Mouse (Mus musculus) CH12.LX (cell line): ENCODE measurements around the gene 5830473C10Rik. TPM values are rescaled to one million over a fixed set of nuclear protein-coding genes. Genes with fewer than 3 reads are reported as not detected.

Source experiments
- DNase-seq: peaks from one replicate; pipeline ENCODE4 v3.0.0-alpha.2; 2013; ENCODE audit errors: extremely low read depth
- H3K27ac ChIP-seq: 2 replicates; pipeline ENCODE4 v1.5.1; 2012; ENCODE audit warnings: low read depth, mild to moderate bottlenecking, control low read depth, moderate library complexity; ENCODE audit not compliant: insufficient read depth
- H3K27me3 ChIP-seq: replicated peaks from 2 replicates; pipeline ENCODE3; 2012; ENCODE audit warnings: inconsistent platforms
- H3K36me3 ChIP-seq, 2 experiments: replicated peaks in 1 of 2; 2 replicates each; pipeline versions ENCODE3 to v1.6.1; 2012; ENCODE audit warnings: inconsistent platforms in 1 of 2, low read length in 1 of 2, mild to moderate bottlenecking in 1 of 2, mixed read lengths in 1 of 2, moderate library complexity in 1 of 2; ENCODE audit not compliant: control insufficient read depth in 1 of 2, insufficient read depth in 1 of 2
- H3K4me1 ChIP-seq, 2 experiments: 2 replicates each; pipeline ENCODE4 v1.6.1; 2012; ENCODE audit warnings: inconsistent platforms in 1 of 2, moderate library complexity in 1 of 2; ENCODE audit not compliant: insufficient read depth in 2 of 2, control insufficient read depth in 1 of 2
- H3K4me2 ChIP-seq: 2 replicates; pipeline ENCODE4 v1.6.1; 2012; ENCODE audit warnings: low read depth, mild to moderate bottlenecking, control low read depth; ENCODE audit not compliant: poor library complexity, insufficient read depth, severe bottlenecking
- H3K4me3 ChIP-seq, 3 experiments: fragments of 150-350 bp in 1 of 3; sonication (generic) in 1 of 3; replicated peaks in 1 of 3; 2 replicates each; pipeline versions ENCODE3 to v1.5.1; 2011 to 2012; ENCODE audit warnings: low read depth in 2 of 3, low read length in 2 of 3, mild to moderate bottlenecking in 2 of 3, moderate library complexity in 2 of 3, control low read depth in 1 of 3, improper control_type of control experiment in 1 of 3, inconsistent platforms in 1 of 3, mixed read lengths in 1 of 3; ENCODE audit not compliant: poor library complexity in 1 of 3
- H3K79me2 ChIP-seq: replicated peaks from 2 replicates; pipeline ENCODE4 v1.6.1; 2012; ENCODE audit warnings: mild to moderate bottlenecking, moderate library complexity; ENCODE audit not compliant: control insufficient read depth, poor library complexity, insufficient read depth, severe bottlenecking; ENCODE audit errors: extremely low read depth
- H3K9ac ChIP-seq: 2 replicates; pipeline ENCODE4 v1.6.1; 2012; ENCODE audit warnings: low read depth, mild to moderate bottlenecking, control low read depth, moderate library complexity; ENCODE audit not compliant: insufficient read depth
- H3K9me3 ChIP-seq: replicated peaks from 2 replicates; pipeline ENCODE3; 2012; ENCODE audit warnings: low read length, inconsistent platforms, mixed read lengths
- ETS1 ChIP-seq: conservative IDR thresholded peaks from 2 replicates; pipeline ENCODE4 v1.6.1; 2012; ENCODE audit warnings: low read depth, mild to moderate bottlenecking, inconsistent platforms, low read length, improper control_type of control experiment, moderate library complexity
- IRF4 ChIP-seq: IDR thresholded peaks from 2 replicates; pipeline ENCODE4 v1.6.1; 2014; ENCODE audit warnings: low read depth, mild to moderate bottlenecking, inconsistent platforms, low read length, improper control_type of control experiment
- KAT2A ChIP-seq: IDR thresholded peaks from 2 replicates; pipeline ENCODE4 v1.6.1; 2012; ENCODE audit warnings: low read length, improper control_type of control experiment, inconsistent platforms; ENCODE audit not compliant: insufficient replicate concordance
- MAZ ChIP-seq: IDR thresholded peaks from 2 replicates; pipeline ENCODE4 v1.6.1; 2012; ENCODE audit warnings: low read depth, mild to moderate bottlenecking, inconsistent platforms, low read length, improper control_type of control experiment, moderate library complexity
- NELFE ChIP-seq: IDR thresholded peaks from 2 replicates; pipeline ENCODE4 v1.6.1; 2011; ENCODE audit warnings: low read depth, low read length, improper control_type of control experiment
- NRF1 ChIP-seq: IDR thresholded peaks from 2 replicates; pipeline ENCODE4 v1.6.1; 2014; ENCODE audit warnings: low read depth, mild to moderate bottlenecking, inconsistent platforms, low read length, improper control_type of control experiment, moderate library complexity
- PAX5 ChIP-seq: IDR thresholded peaks from 2 replicates; pipeline ENCODE4 v1.6.1; 2012; ENCODE audit warnings: low read length, inconsistent platforms, mixed read lengths
- RCOR1 ChIP-seq: conservative IDR thresholded peaks from 2 replicates; pipeline ENCODE4 v1.6.1; 2012; ENCODE audit warnings: low read depth, mild to moderate bottlenecking, inconsistent platforms, low read length, improper control_type of control experiment
- SMC3 ChIP-seq: IDR thresholded peaks from 2 replicates; pipeline ENCODE4 v1.6.1; 2011; ENCODE audit warnings: low read depth, low read length, improper control_type of control experiment
- TCF12 ChIP-seq: IDR thresholded peaks from 2 replicates; pipeline ENCODE4 v1.6.1; 2014; ENCODE audit warnings: low read depth, mild to moderate bottlenecking, inconsistent platforms, low read length, improper control_type of control experiment
- UBTF ChIP-seq: IDR thresholded peaks from 2 replicates; pipeline ENCODE4 v1.6.1; 2012; ENCODE audit warnings: low read depth, mild to moderate bottlenecking, inconsistent platforms, low read length, improper control_type of control experiment, moderate library complexity
- USF1 ChIP-seq: IDR thresholded peaks from 2 replicates; pipeline ENCODE4 v1.6.1; 2014; ENCODE audit warnings: low read depth, mild to moderate bottlenecking, inconsistent platforms, low read length, improper control_type of control experiment
- ZKSCAN1 ChIP-seq: IDR thresholded peaks from 2 replicates; pipeline ENCODE4 v1.6.1; 2012; ENCODE audit warnings: low read depth, inconsistent platforms, low read length, improper control_type of control experiment, borderline replicate concordance
- ZNF384 ChIP-seq: IDR thresholded peaks from 2 replicates; pipeline ENCODE4 v1.6.1; 2012; ENCODE audit warnings: low read depth, low read length, improper control_type of control experiment, inconsistent platforms
- dilution Hi-C: fragments of 300-500 bp; cut with MboI; formaldehyde crosslinking; loops from 2 replicates; pipeline ENCODE4 v1.14.3; 2020; ENCODE audit warnings: low sequenced_read_pairs; ENCODE audit not compliant: extremely low pct_unique_long_range_greater_than_20kb, extremely low pct_ligation_motif_present
- in situ Hi-C: fragments of 300-500 bp; cut with MboI; formaldehyde crosslinking; loops from 3 replicates; pipeline ENCODE4 v1.14.3; 2019; ENCODE audit warnings: low sequenced_read_pairs, low pct_ligation_motif_present, low pct_unique_long_range_greater_than_20kb, mixed read lengths
- polyA plus RNA-seq: library from polyadenylated mRNA; unstranded; fragments of >175 nt; gene quantifications from 2 replicates; pipeline ENCODE4 v1.2.1, GENCODE M21; 2012; ENCODE audit warnings: low read depth; ENCODE audit not compliant: insufficient read length
- total RNA-seq, 2 experiments: library from RNA; depleted of rRNA; stranded (reverse); fragments of 300-350 nt in 1 of 2; fragments of >200 nt in 1 of 2; gene quantifications; 2 replicates each; pipeline ENCODE4 v1.2.3; 2012 to 2014

The 5830473C10Rik gene
- total and polyA plus RNA-seq, 3 experiments = 0.83 to 3.8 (median 2.0) TPM

DNA sequence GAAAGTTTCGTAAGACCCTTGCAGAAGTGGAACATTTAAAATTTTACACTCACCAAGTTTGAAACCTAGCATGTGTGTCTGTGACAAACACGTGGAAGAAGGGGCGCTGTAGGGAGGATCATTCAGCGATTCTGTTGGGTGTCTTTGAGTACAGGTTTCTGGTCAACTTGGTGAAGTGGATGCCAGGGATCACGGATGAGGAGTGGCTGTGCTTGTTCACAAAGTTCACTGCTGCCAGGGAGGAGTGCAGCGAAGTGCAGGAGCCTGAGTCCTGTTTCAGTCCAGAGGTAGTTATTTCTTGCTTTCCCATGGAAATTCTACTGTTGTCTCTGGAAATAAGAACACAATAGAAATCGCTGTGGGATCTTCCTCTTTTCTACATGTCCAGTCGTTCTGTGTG, 9.7 kb upstream of the 5830473C10Rik start:
- no peaks in the 10 kb centered on the region for H3K9me3 ChIP-seq
- H3K4me1 ChIP-seq = 0 out of 4 replicates have a peak, but pooled peaks cover 0 to 2% of the 10 kb centered on the region in 2 experiments
- H3K36me3 ChIP-seq = no peaks in the 10 kb centered on the region
- in situ Hi-C loops (no loop called here), dilution Hi-C loops (no loop called here)
- H3K4me3 ChIP-seq = no peak overlapping the region
- no peak for DNase-seq
- no peak overlapping the region for H3K9ac ChIP-seq
- H3K4me2 ChIP-seq = no peak overlapping the region
- H3K79me2 ChIP-seq = no peaks in the 10 kb centered on the region
- H3K27ac ChIP-seq = no peak overlapping the region
- no peaks in the 10 kb centered on the region for H3K27me3 ChIP-seq
- TF ChIP-seq NRF1 = no peak
- TF ChIP-seq IRF4 = no peak
- TF ChIP-seq UBTF = no peak
- no peak for TF ChIP-seq PAX5
- no peak for TF ChIP-seq TCF12
- no peak for TF ChIP-seq RCOR1

DNA sequence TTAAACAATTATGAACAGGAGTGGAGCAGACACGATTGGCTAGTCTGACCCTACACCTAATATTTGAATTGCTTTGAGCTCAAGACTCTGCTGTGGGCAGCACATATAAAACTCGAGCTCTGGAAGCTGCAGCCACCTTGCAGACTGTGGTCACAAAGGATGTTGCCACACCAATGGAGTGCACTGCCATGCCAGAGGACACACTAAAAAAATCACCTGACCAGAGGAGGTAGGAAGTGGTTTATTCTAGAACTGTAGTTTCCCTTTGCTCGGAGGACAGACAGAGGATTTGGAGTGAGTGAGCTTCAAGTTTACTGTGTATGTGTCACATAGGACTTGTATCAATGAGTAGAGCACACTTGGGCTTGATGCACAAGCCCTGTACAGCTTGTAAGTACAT, 4.9 kb upstream of the 5830473C10Rik start:
- no peaks in the 10 kb centered on the region for H3K27me3 ChIP-seq
- no peak overlapping the region for H3K4me3 ChIP-seq
- in situ Hi-C loops (no loop called here), dilution Hi-C loops (no loop called here)
- TF ChIP-seq NELFE (no peak), ZNF384 (no peak), KAT2A (no peak)
- no peaks in the 10 kb centered on the region for H3K79me2 ChIP-seq
- H3K4me2 ChIP-seq = no peak overlapping the region
- no peak overlapping the region for H3K27ac ChIP-seq
- H3K9me3 ChIP-seq = no peaks in the 10 kb centered on the region
- no peak for DNase-seq
- 0 out of 4 replicates have a peak, but pooled peaks cover 3% of the 10 kb centered on the region in 2 experiments for H3K4me1 ChIP-seq
- H3K36me3 ChIP-seq = no peaks in the 10 kb centered on the region
- no peak overlapping the region for H3K9ac ChIP-seq

DNA sequence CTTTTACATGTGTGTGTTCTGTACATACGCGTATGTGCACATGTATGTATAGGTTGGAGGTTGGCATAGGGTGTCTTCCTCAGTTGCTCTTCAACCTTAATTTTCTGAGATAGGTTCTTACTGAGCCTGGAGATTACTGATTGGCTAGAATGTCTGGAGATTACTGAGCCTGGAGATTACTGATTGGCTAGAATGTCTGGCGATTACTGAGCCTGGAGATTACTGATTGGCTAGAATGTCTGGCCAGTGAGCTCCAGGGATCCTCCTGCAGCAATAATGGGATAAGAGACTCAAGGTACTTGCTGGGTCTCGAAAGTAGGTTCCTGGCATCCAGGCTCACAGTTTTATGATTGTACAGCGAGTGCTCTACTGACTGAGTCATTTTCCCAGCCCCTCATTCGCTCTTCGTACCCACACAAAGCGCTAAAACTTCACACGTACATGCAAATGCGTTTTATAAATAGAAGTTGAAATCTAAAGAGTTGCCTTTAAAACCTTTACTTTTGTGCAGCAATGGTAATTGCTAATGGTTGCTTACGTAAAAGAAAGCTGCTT, 891 bp downstream of the 5830473C10Rik start:
- dilution Hi-C loops (no loop called here), in situ Hi-C loops (no loop called here)
- Histone ChIP-seq H3K27me3 (no peaks in the 10 kb centered on the region), H3K9ac (no peak overlapping the region), H3K79me2 (no peaks in the 10 kb centered on the region), H3K9me3 (no peaks in the 10 kb centered on the region), H3K4me3 (no peak overlapping the region), H3K4me1 (0 out of 4 replicates have a peak, but pooled peaks cover 0 to 6% of the 10 kb centered on the region in 2 experiments), H3K36me3 (no peaks in the 10 kb centered on the region), H3K27ac (no peak overlapping the region), H3K4me2 (no peak overlapping the region)
- no peak for DNase-seq
- TF ChIP-seq SMC3 (no peak), ZKSCAN1 (no peak), USF1 (no peak), ETS1 (no peak), MAZ (no peak)
- TF ChIP-seq, all 38 proteins: peak for 0
